Mouse (Mus musculus) B cell, adult 2 months (primary cell): Measurements from ENCODE around the gene Arl13a.
"Not testable (repeated sequence)": the region's sequence is repeated elsewhere in the genome, so short reads cannot be mapped to it uniquely, and the experiment has no call there.

Experiments used
- DNase-seq, 2 experiments: peaks; one replicate each; pipeline ENCODE4 v3.0.0; 2022

Arl13a gene

DNA sequence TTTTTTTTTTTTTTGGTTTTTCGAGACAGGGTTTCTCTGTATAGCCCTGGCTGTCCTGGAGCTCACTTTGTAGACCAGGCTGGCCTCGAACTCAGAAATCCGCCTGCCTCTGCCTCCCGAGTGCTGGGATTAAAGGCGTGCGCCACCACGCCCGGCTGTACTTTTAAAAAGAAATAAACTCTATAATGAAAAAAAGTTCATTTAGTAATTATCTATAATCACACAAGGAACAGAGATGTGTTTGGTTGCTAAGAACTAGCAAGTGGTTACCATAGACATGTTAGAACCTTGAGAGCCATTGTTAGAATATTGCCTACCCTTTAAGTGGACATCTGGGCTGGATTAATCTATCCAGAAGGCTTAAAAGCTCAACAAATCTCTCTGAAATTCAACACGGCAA lies at the start of gene Arl13a:
Arl13a (plus strand) TSS at position 301 of the 400 bp plus-strand sequence.
- DNase-seq, result not testable (repeated sequence)

DNA sequence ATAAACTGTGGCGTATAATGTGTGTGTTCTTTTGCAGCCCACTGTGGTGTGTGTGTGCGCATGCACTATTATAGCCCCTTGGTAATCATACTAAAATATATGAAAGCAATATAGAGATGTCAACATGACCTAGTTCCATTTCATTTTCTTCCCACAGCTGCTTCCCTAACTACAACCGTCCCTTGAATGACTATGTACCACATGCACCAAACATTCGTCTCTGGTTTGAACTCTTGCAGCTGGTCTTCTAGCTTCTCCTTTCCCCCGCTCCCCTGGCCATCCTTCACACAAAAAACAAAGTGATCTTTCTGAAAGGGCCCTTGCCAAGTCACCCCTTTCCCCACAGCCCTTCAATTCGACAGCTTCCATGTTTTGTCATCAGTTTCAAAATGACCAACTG lies 47.3 kb upstream of the Arl13a start:
- no peak for DNase-seq

DNA sequence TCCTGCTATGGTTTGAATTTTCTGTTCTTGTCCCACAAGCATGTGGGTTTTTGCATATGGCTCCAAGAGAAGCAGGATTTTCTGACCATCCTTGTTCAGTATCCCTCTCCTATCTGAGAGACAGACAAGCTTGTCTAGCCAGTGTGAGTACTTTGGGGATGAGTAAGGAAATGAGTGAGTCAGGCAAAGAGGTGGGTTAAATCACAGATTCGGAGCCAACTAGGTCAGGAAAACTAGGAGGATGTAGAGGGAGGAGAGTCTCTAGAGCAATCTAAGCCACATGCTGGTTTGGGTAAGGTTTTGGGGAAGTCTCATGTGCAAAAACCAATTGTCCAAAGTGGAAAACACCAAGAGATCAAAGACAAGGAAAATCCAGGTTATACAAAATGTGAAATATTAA lies 45.8 kb upstream of the Arl13a start:
- DNase-seq, result no peak

DNA sequence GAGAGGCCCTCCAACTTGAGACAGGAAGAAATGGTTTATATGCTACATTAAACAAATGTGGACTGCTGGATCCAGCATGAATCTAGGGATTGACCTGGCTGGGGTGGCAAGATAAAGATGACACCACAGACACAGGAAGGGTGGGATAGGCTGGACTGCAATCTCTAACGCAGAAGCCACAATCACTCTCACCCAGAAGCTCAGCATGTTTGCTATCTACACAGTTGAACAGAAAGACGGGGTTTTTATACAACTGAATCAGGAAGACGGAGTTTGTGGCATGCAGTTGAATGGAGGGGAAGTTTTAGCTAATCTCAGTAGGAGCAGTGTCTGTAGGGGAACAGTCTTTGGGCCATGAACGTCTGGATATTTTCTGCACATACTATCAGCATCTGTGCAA lies 45.3 kb upstream of the Arl13a start:
- DNase-seq, result no peak

DNA sequence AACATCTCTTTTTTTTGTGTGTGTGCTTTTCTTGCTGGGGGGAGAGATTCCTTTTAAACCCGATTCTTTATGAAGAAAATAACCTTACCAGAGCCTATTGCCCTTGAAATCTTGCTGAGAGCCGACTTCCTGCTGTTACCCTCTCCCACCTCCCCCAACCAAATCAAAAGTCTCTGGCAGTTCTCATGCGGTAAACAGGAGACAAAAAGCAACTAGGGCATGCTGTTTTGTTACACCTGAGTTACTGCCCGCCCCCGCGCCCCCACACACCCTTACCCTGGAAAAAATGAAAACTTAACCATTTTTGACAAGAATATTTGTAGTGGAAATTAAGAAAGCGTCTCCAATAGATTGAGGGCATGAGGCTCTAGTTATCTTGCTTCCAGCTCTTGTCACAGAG lies 29.1 kb upstream of the Arl13a start:
- no peak for DNase-seq

DNA sequence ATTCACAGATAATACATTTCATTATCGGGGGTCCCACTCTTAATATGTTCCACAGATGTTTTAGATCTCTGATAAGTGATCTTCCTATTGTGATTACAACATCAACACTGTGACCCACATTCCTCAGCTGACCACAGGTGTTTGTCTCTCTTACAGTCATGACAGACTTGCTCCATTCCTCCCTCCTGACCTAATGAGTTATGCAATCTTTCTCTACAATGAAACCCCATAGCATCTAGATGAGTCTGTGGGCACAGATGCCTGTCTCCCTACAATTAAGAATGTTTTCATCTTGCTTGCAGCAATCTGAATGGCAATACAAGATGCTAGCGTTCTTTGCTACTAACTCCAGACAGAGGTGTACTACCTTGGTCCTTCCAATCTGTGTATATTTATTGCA lies 26.9 kb upstream of the Arl13a start:
- DNase-seq, result no peak

DNA sequence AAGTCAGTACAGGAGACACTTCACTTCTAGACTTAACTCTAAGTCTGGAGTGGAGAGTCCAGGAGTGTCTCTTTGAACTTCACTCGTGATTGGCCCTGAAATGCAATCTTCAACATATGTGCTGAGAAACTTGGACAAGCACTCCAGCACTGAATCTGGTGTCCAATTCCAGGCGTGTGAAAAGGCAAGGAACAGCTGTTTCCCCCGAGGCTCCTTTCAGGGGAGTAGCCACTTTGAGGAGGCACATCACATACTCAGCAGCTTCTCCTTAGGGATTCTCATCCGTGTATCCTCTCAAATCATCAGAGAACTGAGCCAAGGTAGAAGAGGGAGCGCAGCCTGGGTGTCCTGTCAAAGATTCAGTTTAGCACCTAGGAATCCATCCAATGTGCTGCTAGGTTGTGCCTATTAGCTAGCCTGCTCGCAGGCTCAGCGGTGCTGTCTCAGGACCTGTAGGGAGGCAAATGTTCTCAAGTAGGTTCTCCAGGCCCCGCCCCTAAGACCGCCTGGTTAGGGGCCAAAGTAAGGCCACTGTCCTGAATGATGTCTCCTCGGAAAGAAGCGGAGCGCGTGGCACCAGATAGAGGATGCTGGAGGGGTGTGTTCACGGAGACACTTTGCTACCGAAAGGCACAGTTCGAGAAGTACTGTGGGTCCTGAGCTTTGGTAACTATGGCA lies 25.1 kb upstream of the Arl13a start, which contains the start of gene Xkrx:
Xkrx (minus strand) TSS at position 34 of the 678 bp plus-strand sequence.
- DNase-seq, result peak; percentile 32 to 38

DNA sequence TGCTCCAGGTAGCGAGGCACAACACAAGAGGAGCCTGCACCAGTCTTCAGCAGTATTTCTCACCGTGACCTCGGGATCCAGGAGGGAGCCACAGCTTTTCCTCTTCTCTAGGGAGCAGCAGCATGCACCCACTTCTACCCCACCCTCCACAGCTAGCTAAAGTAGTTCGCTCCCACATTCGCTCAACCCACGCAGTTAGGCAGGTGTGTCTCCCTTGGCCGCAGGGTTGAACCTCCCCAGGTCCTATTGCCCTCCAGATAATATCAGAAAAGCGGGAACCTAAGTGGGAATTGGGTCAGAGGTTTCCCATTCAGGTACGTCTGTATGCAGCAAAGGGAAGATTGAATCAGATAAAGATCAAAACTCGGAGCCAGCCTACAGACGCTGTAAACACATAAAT lies 24.5 kb upstream of the Arl13a start:
- peak; percentile 25 to 26 for DNase-seq

DNA sequence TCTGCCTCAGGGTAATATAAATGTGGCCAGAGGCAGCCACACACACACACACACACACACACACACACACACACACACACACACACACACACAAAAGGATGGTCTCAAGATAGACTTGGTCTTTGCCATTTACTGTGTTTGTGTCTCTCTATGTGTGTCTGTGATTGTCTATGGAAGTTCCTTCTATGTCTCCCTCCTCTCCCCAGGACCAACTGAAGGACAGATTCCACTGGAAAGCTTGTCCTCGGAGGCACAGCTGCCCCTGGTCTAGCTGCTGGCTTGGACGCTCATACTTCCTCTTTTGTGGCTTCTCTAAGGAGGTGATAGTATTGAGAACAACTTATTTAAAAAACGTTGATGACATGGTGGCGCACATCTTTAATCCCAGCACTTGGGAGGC lies 23.8 kb upstream of the Arl13a start:
- peak; percentile 50 to 55 for DNase-seq

DNA sequence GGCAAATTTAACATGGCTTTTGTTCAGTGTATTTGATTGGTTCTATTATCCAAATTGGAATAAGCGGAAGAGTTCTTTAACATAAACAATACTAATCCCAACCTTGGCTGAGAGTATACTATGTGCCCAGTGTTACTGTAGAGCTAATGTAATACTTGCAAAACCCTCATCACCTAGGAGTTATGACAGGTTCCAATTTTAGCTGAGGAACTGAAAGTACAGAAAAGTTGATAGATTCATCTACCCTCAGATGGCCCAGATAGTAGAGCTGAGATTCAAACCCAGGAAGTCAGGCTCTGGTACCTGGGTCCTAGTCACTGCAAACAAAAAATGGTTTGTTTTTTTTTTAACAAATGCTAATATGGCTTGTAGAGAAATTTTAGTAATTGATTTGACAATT lies 16.7 kb upstream of the Arl13a start:
- DNase-seq, result peak in 1 of 2 experiments; percentile 14

DNA sequence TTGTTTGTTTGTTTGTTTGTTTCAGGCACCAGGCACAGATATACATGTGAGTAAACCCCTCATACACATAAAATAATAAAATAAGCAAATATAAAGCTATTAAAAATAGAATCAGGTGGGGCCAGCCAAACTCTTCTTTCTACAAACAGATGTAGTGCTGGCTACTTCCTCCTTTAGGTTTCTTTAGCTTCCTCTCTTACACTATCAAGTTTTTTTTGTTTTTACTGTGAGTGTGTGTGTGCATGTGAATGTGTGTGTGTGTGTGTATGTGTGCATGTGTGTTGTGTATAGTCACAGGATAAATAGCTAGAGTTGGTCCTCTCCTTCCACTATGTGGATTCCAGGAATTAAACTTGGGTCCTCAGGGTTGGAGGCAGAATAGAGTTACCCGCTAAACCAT lies 12.6 kb upstream of the Arl13a start:
- DNase-seq, result no peak

DNA sequence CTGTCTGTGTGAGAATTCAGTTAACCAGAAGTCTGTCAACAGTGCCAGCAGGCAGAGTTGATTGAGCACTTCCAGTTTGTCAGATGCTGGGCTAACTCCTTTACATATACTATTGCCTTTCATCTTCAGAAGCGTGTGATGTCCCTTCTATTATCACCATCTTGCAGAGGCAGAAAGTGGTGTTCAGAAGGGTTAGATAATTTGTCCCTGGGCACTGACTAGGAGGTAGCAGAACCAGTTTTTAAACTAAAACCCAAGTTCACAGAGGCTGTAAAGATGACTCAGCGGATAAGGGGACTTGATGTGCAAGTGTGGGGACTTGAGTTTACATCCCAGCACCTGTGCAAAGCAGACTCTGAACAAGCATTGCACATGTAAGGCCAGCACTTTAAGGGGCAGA lies 21.2 kb downstream of the Arl13a start:
- no peak for DNase-seq

DNA sequence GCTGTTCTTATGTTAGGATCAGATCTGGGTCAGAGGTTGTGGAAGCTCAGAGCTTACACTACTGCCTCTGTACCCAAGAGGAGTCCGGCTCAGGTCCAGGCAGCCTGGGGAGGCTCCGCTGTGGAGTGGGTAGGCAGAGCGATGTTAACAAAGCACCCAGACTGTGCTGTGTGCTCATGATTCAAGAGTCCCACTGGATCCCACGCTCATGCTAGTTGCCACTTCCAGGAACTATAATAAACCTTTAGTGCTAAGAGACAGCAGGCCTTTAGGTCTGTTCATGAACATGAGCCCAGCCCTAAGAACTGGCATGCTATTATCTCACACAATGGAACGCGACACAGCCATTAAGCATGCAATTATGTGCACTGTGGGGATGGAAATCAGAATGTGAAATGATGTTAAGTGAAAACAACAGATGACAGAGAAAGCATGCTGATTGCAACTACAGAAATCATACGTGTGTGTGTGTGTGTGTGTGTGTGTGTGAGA lies 23.9 kb downstream of the Arl13a start:
- no peak for DNase-seq

DNA sequence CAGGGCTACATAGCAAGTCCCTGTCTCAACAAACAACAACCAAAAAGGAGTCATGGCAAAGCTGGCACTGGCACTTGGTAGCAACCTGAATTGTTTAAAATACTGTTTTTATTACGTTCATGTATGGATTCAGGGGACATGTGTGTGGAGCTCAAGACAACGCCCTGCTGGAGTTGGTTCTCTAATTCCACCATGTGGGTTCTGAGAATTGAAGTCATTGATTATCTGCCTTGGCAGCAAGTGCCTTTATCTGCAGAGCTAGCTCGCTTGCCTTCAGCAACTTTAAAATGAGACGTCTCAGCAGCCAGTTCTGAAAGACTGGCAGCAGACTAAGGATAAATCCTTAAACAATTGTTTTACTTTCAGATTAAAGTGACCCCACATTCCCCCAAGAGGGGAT lies 30.9 kb downstream of the Arl13a start:
- no peak for DNase-seq

DNA sequence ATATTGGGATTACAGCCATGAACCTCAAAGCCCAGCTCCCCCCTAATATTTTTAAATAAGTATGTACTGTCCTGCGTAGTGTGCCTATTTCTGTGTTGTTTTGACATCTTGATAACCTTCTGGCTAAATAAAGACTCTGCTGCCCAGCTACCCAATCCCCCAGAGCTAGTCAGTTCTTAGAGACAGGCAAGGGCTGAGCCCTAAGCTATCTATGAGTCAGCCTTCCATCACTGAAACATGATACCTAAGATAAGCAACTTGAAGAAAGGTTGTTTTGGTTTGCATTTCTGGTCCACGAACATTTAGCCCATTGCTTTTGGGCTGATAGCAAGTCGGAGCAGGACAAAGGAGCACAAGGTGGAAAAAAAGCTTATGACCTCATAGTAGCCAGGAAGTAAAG lies 33.3 kb downstream of the Arl13a start:
- no peak for DNase-seq

DNA sequence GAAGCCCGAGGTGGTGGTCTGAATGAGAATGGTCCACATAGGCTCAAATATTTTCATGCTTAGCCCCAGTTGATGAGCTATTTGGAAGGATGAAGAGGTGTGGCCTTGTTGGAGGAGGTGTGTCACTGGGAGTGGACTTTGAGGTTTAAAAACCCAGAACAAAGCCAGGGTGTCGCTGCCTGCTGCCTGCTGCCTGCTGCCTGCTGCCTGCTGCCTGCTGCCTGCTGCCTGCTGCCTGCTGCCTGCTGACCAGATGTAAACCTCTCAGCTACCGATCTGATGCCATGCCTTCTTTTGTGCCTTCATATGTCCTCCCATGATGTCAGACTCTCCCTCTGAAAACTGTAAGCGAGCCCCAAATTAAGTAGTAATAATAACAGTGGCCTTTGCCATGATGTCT lies 34.6 kb downstream of the Arl13a start, which contains the start of gene Nox1:
Nox1 (minus strand) TSS at position 101 of the 400 bp plus-strand sequence.
- no peak for DNase-seq

DNA sequence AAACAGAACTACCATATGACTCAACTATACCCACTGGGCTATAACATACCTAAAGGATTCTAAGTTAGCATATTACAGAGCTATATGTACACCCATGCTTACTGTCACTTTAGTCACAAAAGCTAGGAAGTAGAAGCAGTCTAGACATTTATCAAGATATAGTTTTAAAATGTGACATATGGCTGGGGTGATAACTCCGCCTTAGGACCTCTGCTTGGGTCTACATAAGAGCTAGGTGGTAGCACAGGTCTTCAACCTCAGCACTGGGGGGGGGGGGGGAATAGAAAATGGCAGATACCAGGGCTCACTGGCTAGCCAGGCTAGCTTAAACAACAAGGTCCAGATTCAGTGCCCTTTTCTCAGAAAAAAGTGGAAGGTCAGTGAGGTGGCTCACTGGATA lies 45.7 kb downstream of the Arl13a start:
- no peak for DNase-seq

DNA sequence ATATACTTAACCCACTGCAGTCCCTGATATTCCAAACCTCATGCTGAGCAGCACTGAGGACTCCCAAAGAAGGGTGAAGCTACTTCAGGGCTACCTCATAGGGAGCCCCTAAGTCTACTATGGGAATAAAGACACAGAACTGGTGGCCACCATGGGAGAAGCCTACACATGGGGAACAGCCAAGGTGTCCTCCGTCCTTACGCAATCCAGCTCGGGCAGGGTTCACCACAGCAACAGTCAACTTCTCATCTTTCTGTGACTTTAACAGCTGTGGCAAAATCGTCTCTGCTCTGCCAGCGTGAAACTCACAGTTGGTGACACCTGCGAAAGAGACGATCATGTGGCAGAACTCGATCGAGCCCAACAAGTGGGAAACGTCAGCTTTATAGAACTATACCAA lies 51.0 kb downstream of the Arl13a start:
- DNase-seq, result no peak

DNA sequence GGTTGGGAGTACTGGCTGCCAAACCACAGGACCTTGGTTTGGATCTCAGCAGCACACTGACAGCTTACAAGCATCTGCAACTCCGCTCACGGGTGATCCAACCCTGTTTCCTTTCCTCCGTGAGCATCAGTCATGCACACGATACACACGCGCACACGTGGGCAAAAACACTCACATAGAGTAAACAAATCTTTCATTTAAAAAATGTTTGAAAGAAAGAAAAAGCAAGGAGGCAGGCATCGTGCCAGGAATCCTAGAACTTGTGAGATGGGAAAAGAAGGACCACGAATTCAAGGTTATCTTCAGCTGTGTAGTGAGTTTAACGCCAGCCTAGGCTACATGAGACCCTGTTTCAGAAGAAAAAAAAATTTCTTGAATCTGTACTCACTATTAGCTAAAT lies 58.6 kb downstream of the Arl13a start:
- no peak for DNase-seq

DNA sequence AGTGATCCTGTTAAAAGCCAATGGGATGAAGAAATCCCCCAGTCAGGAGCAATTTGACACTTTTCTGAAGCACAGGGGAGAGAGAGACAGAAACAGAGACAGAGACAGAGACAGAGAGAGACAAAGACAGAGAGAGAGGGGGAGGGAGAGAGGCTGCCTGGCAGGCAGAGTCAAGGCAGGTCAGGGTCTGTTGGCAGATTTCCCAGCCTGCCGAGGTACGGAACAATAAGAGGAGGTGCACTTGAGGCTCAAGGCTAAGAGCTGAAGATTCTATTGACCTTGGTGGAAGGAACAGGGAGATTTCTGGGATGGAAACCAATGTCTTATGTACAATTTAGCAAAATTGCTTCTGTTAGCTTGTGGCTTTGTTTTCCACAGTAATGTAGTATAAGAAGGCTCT lies 60.9 kb downstream of the Arl13a start:
- DNase-seq, result no peak
